Mouse (Mus musculus) adrenal gland, postnatal 25 days (tissue): ENCODE results near the gene Slc26a10. TPM values are rescaled to one million over a fixed set of nuclear protein-coding genes. Genes with fewer than 3 reads are reported as not detected.
"Not testable (repeated sequence)": the region's sequence is repeated elsewhere in the genome, so short reads cannot be mapped to it uniquely, and the experiment has no call there.

Experiments used
- DNase-seq: peaks from one replicate; pipeline ENCODE4 v3.0.0; 2021; ENCODE audit warnings: mixed read lengths
- total RNA-seq: library from RNA; stranded (reverse); gene quantifications from 2 replicates; pipeline ENCODE4 v1.2.3, GENCODE M21; 2021

The Slc26a10 gene
- total RNA-seq, 1 experiment from 2014 or later, result 3.2 TPM

DNA sequence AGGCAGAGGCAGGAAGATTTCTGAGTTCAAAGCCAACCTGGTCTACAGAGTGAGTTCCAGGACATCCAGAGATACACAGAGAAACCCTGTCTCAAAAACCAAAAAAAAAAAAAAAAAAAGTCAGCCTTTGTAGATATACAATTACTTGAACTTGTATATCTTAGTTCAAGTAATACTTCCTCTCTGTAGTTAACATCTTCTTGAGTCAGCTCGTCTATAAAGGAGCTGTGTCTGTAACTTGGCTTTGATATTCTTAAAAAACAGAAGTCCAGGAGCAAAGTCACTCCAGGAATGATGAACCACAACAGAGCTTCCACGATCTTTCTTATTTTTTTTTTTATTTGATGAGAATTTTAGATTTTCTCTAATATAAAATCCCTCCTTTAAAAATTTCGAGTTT, 19.7 kb downstream of the Slc26a10 start:
- DNase-seq, result no peak

DNA sequence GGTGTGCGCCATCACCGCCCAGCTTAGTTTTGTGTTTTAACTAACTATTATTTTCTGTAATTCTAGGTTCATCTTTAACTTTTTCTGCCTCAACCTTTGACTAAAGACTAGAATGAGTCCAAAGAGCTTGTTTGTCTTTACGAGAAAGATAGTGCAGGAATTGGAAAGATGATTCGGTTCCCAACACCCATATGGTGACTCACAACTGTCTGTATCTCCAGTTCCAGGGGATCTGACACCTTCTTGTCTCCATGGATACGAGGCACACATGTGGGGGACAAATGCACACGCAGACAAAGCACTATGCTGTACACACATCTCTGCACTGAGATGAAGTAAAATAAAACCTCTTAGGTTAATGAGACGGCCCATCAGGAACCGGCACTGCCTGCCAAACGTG, 20.4 kb downstream of the Slc26a10 start:
- no peak for DNase-seq

DNA sequence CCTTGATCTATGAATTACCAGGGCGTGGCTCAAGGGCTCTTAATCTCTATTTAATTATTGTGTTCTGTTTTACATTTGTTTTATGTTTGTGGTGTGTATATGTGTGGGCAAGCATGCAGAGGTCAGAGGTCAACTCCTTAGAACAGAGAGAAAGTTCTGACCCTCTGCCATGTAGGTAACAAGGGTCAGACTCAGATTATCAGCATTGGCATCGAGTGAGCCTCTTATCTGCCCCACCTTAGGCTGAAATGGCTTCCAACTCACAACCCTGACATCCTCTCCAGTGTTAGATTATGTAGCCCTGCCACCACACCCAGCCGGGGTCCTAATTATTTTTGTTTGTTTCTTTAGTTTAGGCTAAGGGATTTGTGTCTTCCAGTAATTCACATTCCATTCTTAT, 22.0 kb downstream of the Slc26a10 start:
- no peak for DNase-seq

DNA sequence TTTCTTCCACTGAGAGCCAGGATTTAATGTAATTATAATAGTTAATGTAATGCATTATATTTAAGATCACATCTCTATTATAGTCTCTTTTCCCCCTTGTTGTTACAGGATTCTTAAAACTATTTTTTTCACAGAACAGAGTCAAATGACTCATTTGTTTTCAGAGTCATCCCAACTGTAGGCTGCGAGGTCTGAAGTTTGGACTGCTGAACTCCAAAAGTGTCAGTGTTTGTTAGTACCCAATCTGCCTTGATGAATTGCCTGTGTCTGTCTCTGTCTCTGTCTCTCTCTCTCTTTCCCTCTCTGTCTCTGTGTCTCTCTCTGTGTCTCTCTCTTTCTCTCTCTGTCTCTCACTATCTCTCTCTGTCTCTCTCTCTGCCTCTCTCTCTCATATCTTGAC, 23.9 kb downstream of the Slc26a10 start:
- no peak for DNase-seq

DNA sequence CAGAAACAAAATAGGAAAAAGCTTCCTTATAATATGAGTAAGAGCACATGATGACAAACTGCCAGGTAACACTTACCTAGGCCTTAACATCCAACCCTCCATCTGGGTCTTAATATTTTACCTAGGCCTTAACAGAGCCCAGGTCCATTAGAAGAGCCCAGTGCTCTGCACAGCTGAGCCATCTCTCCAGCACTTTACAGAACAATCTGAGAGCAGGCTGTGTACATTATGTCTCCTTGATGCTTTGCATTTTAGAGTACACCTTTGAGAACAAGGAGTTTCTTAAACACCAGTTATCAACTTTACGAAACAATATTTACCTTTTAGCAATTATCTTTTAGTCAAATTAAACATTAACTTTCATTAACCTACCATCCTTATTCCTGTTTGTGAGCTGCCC, 24.4 kb downstream of the Slc26a10 start:
- no peak for DNase-seq

DNA sequence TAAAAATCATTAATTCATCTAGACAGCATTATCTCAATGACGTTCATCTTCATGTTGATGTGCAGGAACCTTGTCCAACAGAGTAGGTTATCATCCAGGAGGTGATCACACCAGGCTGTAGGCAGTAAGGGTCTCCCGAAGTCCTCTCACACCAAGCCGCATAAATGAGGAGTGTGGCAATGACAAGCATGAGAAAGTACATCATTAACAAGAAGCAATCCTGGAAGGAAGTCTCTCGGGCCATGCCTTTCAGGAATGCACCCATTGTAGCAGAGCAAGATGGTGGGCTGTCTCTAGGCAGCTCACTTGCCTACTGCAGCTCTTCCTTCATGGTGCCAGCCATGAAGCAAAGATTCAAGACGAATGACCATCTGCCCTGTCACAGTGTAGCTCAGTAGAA, 25.8 kb downstream of the Slc26a10 start:
- no peak for DNase-seq

DNA sequence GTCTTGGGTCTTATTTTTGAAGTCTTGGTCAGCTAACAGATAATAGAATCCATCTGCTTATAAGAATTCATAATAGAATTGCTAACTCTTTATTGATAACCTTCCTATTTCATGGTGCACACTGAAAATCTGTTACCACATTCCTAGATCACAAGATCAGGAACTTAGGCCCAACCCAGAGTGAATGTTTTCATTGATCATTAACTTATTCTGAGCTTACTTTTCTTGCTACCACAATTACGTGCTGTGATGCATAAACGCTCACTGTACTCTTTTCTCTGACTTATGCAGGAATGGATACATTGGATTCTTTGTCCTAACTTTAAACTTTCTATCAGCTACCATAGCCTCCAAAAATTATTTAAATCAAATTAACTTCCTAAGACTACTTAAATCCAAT, 26.2 kb downstream of the Slc26a10 start:
- no peak for DNase-seq

DNA sequence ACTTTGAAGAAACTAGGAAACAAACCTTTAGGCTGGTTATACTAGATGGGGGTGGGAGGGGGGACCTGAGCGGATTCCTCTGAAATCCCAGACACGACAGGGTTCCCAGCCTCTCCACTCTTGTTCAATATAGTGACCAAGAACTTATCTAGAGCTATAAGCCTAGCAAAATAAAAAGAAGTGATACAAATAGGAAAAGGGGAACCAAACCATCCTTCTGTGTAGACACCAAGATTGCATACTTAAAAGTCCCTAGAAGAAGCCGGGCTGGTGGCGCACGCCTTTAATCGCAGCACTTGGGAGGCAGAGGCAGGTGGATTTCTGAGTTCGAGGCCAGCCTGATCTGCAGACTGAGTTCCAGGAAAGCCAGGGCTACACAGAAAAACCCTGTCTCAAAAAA, 27.1 kb downstream of the Slc26a10 start:
- no peak for DNase-seq

DNA sequence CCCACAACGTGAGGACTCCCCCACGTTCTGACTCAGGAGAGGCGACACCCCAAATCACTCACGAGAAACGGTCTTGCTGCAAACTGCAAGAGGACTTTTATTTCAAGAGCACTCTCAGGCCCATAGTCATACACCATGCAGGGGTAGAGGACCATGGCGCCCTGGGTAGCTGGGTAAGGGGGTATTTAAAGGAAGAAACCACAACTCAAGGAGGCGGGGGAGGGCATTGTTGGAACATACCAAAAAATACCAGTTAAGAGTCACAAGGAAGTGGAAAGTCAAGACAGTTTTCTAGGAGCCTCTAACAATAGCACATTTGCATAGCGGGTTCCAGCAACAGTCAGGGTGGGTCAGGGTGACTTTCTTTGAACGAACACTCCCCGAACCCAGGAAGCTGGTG, 27.9 kb downstream of the Slc26a10 start:
- not testable (repeated sequence) for DNase-seq

DNA sequence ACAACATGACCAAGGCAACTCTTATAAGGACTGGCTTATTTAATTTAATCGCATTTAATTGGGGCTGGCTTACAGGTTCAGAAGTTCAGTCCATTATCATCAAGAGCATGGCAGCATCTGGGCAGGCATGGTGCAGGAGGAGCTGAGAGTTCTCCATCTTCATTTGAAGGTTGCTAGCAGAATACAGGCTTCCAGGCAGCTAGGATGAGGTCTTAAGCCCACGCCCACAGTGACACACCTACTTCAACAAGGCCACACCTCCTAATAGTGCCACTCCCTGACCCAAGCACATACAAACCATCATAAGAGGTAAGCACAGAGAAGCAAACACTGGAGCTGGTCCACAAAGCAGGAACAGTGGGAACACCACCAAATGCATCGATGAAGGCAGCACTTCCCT, 29.2 kb downstream of the Slc26a10 start:
- DNase-seq, result not testable (repeated sequence)

DNA sequence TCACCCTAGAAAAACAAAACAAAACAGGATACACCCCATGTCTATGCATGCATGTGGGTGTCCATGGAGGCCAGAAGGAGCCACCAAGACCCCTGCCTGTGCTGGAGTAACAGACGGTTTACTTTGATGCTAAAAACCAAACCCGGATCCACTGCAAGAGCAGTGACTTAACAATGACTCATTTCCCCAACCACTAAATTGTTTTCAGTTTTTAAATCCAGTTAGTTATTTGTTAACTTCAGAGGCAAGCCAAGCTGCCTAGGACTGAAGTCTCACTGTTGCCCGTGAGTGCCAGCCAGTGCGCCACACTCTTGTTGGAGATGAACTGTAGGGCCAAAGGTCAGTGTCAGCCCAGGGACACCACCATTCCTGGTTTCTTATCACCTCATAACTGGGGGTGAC, 30.0 kb downstream of the Slc26a10 start:
- no peak for DNase-seq

DNA sequence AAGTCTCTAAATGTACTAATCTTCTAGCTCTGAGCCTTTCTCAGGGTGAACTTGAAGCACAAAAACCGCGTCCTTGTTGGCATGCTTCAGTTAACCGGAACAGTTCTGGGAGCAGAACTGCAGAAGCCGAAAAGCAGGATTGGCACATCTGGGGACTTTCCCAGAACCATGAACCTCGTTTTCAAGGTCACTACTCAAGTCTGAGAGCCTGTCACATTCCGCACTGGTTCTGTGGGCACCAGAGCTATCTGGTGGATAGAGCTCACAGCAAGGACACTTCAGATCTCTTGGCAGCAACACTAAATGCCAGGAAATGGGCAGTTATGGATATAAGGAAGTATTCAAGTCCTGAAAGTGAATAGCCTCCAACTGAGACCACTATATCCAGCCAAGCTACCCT, 33.3 kb downstream of the Slc26a10 start:
- DNase-seq, result no peak

DNA sequence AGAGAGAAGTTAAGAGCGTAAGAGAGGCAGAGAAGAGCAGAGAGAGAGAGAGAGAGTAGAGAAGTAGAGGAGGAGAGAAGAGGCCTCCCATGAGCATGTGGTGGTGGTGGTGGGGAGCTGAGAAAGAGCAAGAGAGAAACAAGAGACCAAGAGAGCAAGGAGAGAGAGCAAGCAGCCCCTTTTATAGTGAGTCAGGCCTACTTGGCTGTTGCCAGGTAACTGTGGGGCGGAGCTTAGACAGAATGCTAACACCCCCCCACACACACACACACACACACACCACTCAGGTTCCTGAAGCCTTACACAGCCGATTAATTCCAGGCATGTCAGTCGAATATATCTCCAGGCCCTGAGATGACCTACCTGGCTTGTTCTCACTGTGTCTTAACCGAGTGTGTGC, 35.1 kb downstream of the Slc26a10 start:
- no peak for DNase-seq

DNA sequence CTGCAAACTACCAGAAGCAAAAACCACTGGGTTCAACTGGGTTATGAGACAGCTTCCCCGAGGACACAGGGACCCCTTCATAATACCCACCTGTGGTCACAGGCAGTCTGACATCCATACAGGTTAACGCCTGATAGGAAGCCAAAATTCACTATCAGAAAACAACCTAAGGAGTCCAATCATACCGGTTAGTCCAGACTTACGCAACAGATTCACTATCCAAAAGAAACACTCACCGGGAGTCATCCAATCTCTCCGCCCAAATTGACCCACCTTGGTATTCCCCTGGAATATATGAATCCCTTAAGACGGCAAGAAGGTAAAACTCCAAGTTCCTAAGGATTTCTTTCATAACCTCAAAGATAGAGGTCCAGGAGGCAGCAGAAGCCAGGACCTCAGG, 35.9 kb downstream of the Slc26a10 start:
- DNase-seq, result no peak

DNA sequence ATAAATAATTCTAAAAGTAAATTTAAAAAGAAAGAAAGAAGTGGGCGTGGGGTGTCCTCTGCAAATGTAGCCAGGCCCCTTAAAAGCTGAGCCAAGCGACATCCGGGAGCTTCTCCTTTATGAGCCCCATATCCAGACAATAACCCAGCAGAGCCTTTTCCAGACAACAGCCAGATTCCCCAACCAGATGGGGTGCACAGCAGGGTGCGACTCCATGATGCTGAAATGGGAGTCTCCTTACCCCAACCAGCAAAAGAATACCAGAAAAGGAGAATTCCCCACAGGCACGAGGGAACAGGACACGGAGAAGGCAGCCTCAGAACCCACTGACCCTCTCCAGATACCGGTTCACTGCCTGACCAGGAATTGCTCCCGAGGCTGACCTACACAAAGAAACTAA, 37.2 kb downstream of the Slc26a10 start:
- no peak for DNase-seq

DNA sequence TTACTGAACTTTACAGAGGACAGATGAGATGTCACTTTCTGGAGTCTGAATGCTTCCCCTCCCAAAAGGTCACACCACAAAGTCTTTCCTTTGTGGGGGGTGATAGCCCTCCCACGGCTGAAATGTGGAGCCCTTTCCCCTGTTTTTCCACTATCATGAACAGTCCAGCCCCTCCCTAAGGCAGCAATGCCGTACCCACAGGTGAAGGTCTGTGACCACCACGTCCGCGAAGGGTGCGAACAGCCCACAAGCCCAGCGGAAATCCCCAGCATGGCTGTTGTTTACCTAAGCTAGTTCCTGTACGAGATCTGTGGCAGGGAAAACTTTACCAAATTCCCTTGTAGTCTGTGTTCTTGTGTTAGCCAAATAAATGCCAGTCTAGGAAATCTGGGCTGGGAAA, 38.9 kb downstream of the Slc26a10 start:
- DNase-seq, result no peak

DNA sequence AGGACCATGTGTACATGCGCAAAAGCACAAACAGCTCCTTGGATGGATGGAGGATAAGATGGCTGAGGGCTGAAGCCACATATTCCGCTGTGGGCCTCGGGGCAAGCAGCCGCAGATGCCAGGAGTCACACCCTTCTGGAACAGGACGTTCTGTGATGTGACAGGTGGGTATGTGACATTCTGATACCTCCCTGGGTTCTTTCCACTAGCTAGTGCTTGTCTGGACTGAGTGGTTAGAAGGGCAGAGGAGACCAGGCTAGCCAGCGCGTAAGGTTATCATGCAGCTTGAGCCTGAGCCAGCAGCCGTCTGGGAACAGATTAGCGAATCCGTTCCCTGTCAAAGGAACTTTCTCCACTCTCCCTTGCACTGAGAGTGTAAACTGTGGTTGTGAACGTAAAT, 39.5 kb downstream of the Slc26a10 start:
- no peak for DNase-seq

DNA sequence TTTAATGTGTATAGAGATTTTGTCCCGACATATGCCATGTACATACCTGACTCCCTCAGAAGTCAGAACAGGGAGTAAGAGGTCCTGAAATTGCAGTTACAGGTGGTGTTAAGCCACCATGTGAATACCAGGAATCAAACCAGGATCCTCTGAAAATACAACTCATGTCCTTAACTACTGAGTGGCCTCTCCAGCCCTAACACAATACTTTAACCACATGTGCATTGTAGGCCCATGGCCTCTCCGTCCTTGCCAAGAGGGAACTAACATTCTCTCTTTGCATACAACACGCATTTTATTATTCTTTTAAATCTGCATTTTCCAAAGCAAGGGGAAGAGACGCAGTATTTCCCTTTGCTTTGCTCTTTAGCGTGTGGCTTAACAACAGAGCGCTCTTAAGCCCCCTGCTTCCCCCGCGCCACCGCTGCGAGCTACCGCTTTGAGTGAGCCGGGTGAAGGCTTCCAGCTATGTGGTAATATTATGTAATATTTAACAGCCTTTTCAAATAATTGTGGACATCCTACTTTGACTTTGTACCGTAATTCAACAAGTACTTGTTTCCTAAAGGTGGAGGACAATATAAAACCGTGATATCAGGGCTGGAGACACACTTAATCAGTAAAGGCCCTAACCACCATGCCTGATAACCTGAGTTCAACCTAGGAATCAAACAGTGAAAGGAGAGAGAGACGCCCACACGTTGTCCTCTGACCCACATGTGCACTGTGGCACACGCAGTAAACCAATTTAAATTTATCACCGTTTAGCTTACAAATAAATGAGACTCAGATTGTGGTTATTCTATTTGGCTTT, 41.9 kb downstream of the Slc26a10 start:
- DNase-seq, result no peak

DNA sequence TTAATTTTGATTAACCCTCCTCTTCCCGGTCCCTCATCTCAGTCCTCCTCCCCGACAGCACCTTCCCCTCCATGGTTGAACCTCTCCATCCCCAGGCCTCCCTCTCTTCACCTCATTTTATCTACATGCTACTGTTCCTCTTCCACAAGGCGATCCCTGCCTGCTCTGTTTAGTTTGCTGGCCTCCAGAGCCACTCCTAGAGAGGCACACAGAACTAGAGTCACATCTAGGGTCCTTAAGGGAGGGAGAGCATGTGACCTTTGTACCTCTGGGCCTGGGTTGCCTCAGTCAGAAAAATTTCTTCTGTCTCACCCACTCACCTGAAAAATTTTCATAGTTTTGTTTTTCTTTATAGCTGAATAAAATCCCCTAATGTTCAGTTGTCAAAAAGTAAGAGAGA, 42.5 kb downstream of the Slc26a10 start:
- DNase-seq, result no peak

DNA sequence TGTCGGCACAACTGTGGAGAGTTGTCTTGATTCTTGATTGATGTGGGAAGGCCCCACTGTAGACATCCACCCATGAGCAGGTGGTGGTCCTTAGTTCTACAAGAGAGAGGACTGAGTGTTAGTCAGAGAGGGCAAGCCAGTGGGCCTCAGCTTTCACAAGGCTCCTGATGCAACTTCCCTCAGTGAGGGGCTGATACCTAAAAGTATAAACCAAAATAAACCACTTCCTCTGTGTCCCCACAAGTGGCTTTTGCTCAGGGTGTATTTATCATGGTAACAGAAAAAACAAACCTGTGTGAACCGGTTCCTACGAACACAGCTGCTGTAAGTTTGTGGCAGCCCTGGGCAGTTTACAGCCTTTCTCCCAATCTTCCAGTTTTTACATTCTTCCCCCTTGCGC, 43.9 kb downstream of the Slc26a10 start:
- no peak for DNase-seq

DNA sequence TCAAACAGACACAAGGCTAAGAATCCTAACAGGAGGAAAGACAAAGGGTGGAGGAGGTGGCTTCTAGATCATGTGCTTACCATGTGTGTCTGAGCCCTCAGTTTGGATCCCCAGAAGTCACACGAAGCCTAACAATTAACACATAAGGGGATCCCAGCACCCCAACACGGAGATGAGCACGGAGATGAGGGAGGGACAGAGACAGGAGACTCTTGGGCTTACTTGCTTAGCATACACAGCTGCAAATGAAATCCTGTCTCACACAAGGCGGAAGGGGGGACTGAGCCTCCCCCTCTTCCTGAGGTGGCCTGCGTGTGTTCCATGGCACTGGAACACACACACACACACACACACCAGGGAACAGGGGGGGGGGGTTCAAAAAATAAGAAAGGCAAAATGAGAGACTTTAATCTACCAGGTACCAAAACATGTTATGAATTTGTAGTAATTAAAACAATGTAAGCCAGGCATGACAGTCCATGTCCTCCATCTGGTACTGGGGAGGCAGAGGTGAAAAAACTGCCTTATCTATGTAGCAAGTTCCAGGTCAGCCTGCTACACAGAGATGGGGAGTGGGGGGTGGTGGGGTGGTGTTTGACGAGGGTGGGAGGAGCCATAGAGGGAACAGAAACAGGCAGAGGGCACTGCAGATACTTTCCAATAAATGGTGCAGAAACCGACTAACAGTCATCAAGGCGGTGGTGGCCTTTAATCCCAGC, 45.2 kb downstream of the Slc26a10 start:
- DNase-seq, result no peak

DNA sequence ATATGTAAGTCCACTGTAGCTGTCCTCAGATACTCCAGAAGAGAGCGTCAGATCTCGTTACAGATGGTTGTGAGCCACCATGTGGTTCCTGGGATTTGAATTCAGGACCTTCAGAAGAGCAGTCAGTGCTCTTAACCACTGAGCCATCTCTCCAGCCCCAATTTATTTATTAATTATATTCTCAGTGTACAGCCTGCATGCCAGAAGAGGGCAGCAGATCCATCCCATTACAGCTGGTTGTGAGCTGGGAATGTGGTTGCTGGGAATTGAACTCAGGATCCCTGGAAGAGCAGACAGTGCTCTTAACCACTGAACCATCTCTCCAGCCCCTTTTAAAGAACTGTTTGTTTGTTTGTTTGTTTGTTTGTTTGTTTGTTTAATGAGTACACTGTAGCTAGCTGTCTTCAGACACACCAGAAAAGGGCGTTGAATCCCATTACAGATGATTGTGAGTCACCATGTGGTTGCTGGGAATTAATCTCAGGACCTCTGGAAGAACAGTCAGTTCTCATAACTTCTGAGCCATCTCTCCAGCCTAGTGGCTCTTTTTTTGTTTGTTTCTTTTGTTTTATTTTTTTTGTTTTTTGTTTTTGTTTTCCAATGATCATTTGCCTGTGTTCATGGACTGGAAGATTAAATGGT, 45.9 kb downstream of the Slc26a10 start:
- not testable (repeated sequence) for DNase-seq

DNA sequence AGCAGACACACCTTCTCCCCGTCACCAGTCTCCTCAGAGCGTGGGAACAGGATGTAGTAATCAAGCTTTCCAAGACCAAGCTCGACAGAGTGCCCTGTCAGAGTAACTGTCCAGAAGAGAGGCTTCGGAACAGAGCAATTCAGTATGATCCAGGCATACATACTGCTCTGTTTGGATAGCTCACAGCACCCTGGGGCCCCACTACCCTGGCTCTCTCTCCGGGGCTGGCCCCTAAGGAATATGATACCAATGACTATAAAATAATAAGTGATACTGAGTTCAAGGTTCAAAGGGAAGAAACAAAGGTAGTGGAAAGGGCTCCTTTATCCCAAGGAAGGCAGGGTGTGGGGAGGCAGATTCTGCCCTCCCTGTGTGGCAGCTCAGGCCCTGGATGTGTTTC, 48.0 kb downstream of the Slc26a10 start:
- no peak for DNase-seq

DNA sequence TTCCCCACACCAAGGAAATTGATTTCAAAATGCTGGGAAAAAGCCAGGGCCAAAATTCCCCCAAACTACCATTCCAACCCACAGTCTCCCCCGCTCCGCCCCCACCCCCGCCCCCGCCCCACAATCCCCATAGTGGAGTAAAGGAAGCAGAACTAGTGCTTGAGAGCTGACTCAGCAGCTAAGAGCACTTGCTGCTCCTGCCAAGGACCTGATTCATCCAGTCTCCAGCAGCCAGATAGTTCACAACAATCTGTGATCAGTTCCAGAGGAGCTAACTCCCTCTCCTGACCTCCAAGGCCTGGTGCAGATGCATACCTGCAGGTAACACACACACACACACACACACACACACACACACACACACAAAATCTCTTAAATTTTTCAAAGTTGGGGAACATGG, 51.0 kb downstream of the Slc26a10 start:
- DNase-seq, result peak; percentile 9
